Mouse (Mus musculus) kidney, embryonic 15.5 days (tissue): ENCODE results near the gene 4930518I15Rik. TPM values are rescaled to one million over a fixed set of nuclear protein-coding genes. Genes with fewer than 3 reads are reported as not detected.

Source experiments
- ATAC-seq: fragments of 200-750 bp; cut with Nextera tagmentation; replicated peaks from 2 replicates; pipeline ENCODE4 v1.8.0; 2017; ENCODE audit warnings: moderate TSS enrichment; ENCODE audit not compliant: low FRiP score
- H3K27ac ChIP-seq: fragments of 300-500 bp; sonication (generic); 2 replicates; pipeline ENCODE4 v1.5.1; 2015; ENCODE audit warnings: mild to moderate bottlenecking, inconsistent platforms
- H3K27me3 ChIP-seq: fragments of 300-500 bp; sonication (generic); 2 replicates; pipeline ENCODE4 v1.6.1; 2015; ENCODE audit warnings: inconsistent platforms
- H3K36me3 ChIP-seq: fragments of 300-500 bp; sonication (generic); 2 replicates; pipeline ENCODE4 v1.6.1; 2015; ENCODE audit warnings: inconsistent platforms
- H3K4me1 ChIP-seq: fragments of 300-500 bp; sonication (generic); 2 replicates; pipeline ENCODE4 v1.6.1; 2015; ENCODE audit warnings: inconsistent platforms
- H3K4me2 ChIP-seq: fragments of 300-500 bp; sonication (generic); 2 replicates; pipeline ENCODE4 v1.6.1; 2015; ENCODE audit warnings: moderate library complexity, mild to moderate bottlenecking, inconsistent platforms
- H3K4me3 ChIP-seq: fragments of 300-500 bp; sonication (generic); replicated peaks from 2 replicates; pipeline ENCODE4 v1.5.1; 2015; ENCODE audit warnings: mild to moderate bottlenecking, inconsistent platforms
- H3K9ac ChIP-seq: fragments of 300-500 bp; sonication (generic); 2 replicates; pipeline ENCODE4 v1.6.1; 2015; ENCODE audit warnings: mild to moderate bottlenecking, inconsistent platforms
- H3K9me3 ChIP-seq: fragments of 300-500 bp; sonication (generic); replicated peaks from 2 replicates; pipeline ENCODE4 v1.6.1; 2016; ENCODE audit warnings: inconsistent platforms
- WGBS: fragments of 180-500 bp; shearing (Covaris S2); methylation state at CpG from one replicate; pipeline ENCODE4 v1.1.7; 2015; ENCODE audit warnings: mixed read lengths; 5-methylcytosine and 5-hydroxymethylcytosine counted together
- polyA plus RNA-seq: library from polyadenylated mRNA; unstranded; fragments of >200 nt; fragmentation: Nextera tagmentation; extraction: Ambion mirVana; gene quantifications from 2 replicates; pipeline ENCODE4 v1.2.1, GENCODE M21; 2015

4930518I15Rik gene
- polyA plus RNA-seq, 1 experiment from 2014 or later, result 8.6 TPM

GRCm38 (mm10) chr2:156874047-156874759, 16.5 kb upstream of the 4930518I15Rik start:
- peaks cover 9% of the 10 kb centered on the region; the same call in 1 of the 2 replicates for H3K4me1 ChIP-seq
- no peaks in the 10 kb centered on the region for H3K27me3 ChIP-seq
- H3K4me3 ChIP-seq, result no peak overlapping the region
- peaks cover 54% of the 10 kb centered on the region for H3K36me3 ChIP-seq
- no peaks in the 10 kb centered on the region for H3K9me3 ChIP-seq
- 93% methylated on average over 8 of the region's 8 CpGs for WGBS
- no peak overlapping the region for H3K4me2 ChIP-seq
- no peak for ATAC-seq
- H3K27ac ChIP-seq, result no peak overlapping the region
- H3K9ac ChIP-seq, result no peak overlapping the region

GRCm38 (mm10) chr2:156873629-156874028, 15.9 kb upstream of the 4930518I15Rik start:
- no peak overlapping the region for H3K4me3 ChIP-seq
- H3K4me2 ChIP-seq, result no peak overlapping the region
- 28% methylated on average over 5 of the region's 5 CpGs for WGBS
- H3K4me1 ChIP-seq, result peaks cover 9% of the 10 kb centered on the region; the same call in 1 of the 2 replicates
- peak; percentile 64; the same call in 1 of the 2 replicates for ATAC-seq
- no peak overlapping the region for H3K9ac ChIP-seq
- no peaks in the 10 kb centered on the region for H3K27me3 ChIP-seq
- H3K36me3 ChIP-seq, result peaks cover 60% of the 10 kb centered on the region
- no peak overlapping the region for H3K27ac ChIP-seq
- H3K9me3 ChIP-seq, result no peaks in the 10 kb centered on the region

GRCm38 (mm10) chr2:156870519-156870918, 12.8 kb upstream of the 4930518I15Rik start:
- Histone ChIP-seq H3K27ac (no peak overlapping the region), H3K4me2 (no peak overlapping the region), H3K9me3 (no peaks in the 10 kb centered on the region), H3K36me3 (peaks cover 89% of the 10 kb centered on the region), H3K9ac (no peak overlapping the region), H3K4me1 (peaks cover 9% of the 10 kb centered on the region; the same call in 1 of the 2 replicates), H3K4me3 (no peak overlapping the region), H3K27me3 (no peaks in the 10 kb centered on the region)
- ATAC-seq, result no peak
- WGBS, result 48% methylated on average over 6 of the region's 6 CpGs

GRCm38 (mm10) chr2:156869554-156869953, 11.8 kb upstream of the 4930518I15Rik start:
- no peak for ATAC-seq
- no peaks in the 10 kb centered on the region for H3K27me3 ChIP-seq
- no peaks in the 10 kb centered on the region for H3K9me3 ChIP-seq
- 91% methylated on average over 7 of the region's 7 CpGs for WGBS
- H3K36me3 ChIP-seq, result peaks cover 95% of the 10 kb centered on the region
- no peak overlapping the region for H3K4me3 ChIP-seq
- H3K4me2 ChIP-seq, result no peak overlapping the region
- no peak overlapping the region for H3K27ac ChIP-seq
- H3K9ac ChIP-seq, result no peak overlapping the region
- peaks cover 15% of the 10 kb centered on the region for H3K4me1 ChIP-seq

GRCm38 (mm10) chr2:156868994-156869393, 11.2 kb upstream of the 4930518I15Rik start:
- H3K9me3 ChIP-seq, result no peaks in the 10 kb centered on the region
- H3K9ac ChIP-seq, result no peak overlapping the region
- H3K4me1 ChIP-seq, result peaks cover 21% of the 10 kb centered on the region
- H3K4me3 ChIP-seq, result no peak overlapping the region
- ATAC-seq, result no peak
- H3K36me3 ChIP-seq, result peaks cover 91% of the 10 kb centered on the region
- no peaks in the 10 kb centered on the region for H3K27me3 ChIP-seq
- H3K4me2 ChIP-seq, result no peak overlapping the region
- H3K27ac ChIP-seq, result no peak overlapping the region
- WGBS, result 79% methylated on average over 8 of the region's 8 CpGs

GRCm38 (mm10) chr2:156864481-156864880, 6.7 kb upstream of the 4930518I15Rik start:
- H3K27ac ChIP-seq, result peak overlapping the region; percentile 81; the same call in 1 of the 2 replicates
- peak overlapping the region; percentile 86 for H3K4me2 ChIP-seq
- peaks cover 53% of the 10 kb centered on the region for H3K36me3 ChIP-seq
- no peak for ATAC-seq
- WGBS, result 79% methylated on average over 3 of the region's 3 CpGs
- H3K9ac ChIP-seq, result peak overlapping the region; percentile 99; the same call in 1 of the 2 replicates
- no peaks in the 10 kb centered on the region for H3K9me3 ChIP-seq
- no peaks in the 10 kb centered on the region for H3K27me3 ChIP-seq
- peak overlapping the region; percentile 87 for H3K4me3 ChIP-seq
- H3K4me1 ChIP-seq, result peaks cover 26% of the 10 kb centered on the region

- WGBS, result under 1% methylated on average over 28 of the region's 28 CpGs
- Histone ChIP-seq H3K36me3 (peaks cover 47% of the 10 kb centered on the region), H3K27me3 (no peaks in the 10 kb centered on the region), H3K4me2 (peak overlapping the region; percentile 86), H3K9ac (peak overlapping the region; percentile 99), H3K4me1 (peaks cover 26% of the 10 kb centered on the region), H3K27ac (peak overlapping the region; percentile 81), H3K9me3 (no peaks in the 10 kb centered on the region), H3K4me3 (peak overlapping the region; percentile 87)
- no peak for ATAC-seq
Observed at GRCm38 (mm10) chr2:156863487-156864160, 5.9 kb upstream of the 4930518I15Rik start.

GRCm38 (mm10) chr2:156862772-156863486, 5.2 kb upstream of the 4930518I15Rik start, which contains the start of gene Rab5if:
Gene Rab5if (plus strand): TSS chr2:156863128.
- under 1% methylated on average over 91 of the region's 98 CpGs for WGBS

GRCm38 (mm10) chr2:156862041-156862717, 4.4 kb upstream of the 4930518I15Rik start:
- H3K36me3 ChIP-seq, result peaks cover 46% of the 10 kb centered on the region
- H3K27ac ChIP-seq, result peak overlapping the region; percentile 97
- peak; percentile 10; the same call in 1 of the 2 replicates for ATAC-seq
- H3K4me3 ChIP-seq, result peak overlapping the region; percentile 87
- peak overlapping the region; percentile 78 for H3K9ac ChIP-seq
- WGBS, result under 1% methylated on average over 19 of the region's 19 CpGs
- no peaks in the 10 kb centered on the region for H3K27me3 ChIP-seq
- no peaks in the 10 kb centered on the region for H3K9me3 ChIP-seq
- peak overlapping the region; percentile 77 for H3K4me2 ChIP-seq
- H3K4me1 ChIP-seq, result peaks cover 29% of the 10 kb centered on the region

More at GRCm38 (mm10) chr2:156862772-156863486, 5.2 kb upstream of the 4930518I15Rik start, which contains the start of gene Rab5if:
- Histone ChIP-seq H3K4me3 (peak within 1 kb of the TSS; percentile 87), H3K9me3 (no peaks in the 10 kb centered on the region), H3K9ac (peak within 1 kb of the TSS; percentile 99), H3K4me1 (peaks cover 29% of the 10 kb centered on the region), H3K27me3 (no peaks in the 10 kb centered on the region), H3K36me3 (peaks cover 46% of the 10 kb centered on the region), H3K4me2 (peak within 1 kb of the TSS; percentile 86), H3K27ac (peak within 1 kb of the TSS; percentile 97)
- ATAC-seq, result peak; percentile 97

- 72% methylated on average over 7 of the region's 7 CpGs for WGBS
- H3K27ac ChIP-seq, result 0 out of 2 replicates have a peak overlapping the region, but pooled peaks have one; percentile 37
- H3K4me2 ChIP-seq, result no peak overlapping the region
- peaks cover 14% of the 10 kb centered on the region for H3K4me1 ChIP-seq
- no peak overlapping the region for H3K9ac ChIP-seq
- no peak for ATAC-seq
- no peaks in the 10 kb centered on the region for H3K9me3 ChIP-seq
- no peaks in the 10 kb centered on the region for H3K27me3 ChIP-seq
- peaks cover 46% of the 10 kb centered on the region for H3K36me3 ChIP-seq
- H3K4me3 ChIP-seq, result no peak overlapping the region
Observed at GRCm38 (mm10) chr2:156858671-156859070, 925 bp upstream of the 4930518I15Rik start.

- WGBS, result 79% methylated on average over 3 of the region's 3 CpGs
Observed at GRCm38 (mm10) chr2:156857385-156857791, 358 bp downstream of the 4930518I15Rik start.

More at GRCm38 (mm10) chr2:156857385-156857791, 358 bp downstream of the 4930518I15Rik start:
- Histone ChIP-seq H3K36me3 (peaks cover 52% of the 10 kb centered on the region), H3K27ac (peak overlapping the region; percentile 37; the same call in 1 of the 2 replicates), H3K27me3 (no peaks in the 10 kb centered on the region), H3K9me3 (no peaks in the 10 kb centered on the region), H3K9ac (no peak overlapping the region), H3K4me1 (peaks cover 13% of the 10 kb centered on the region), H3K4me3 (no peak overlapping the region), H3K4me2 (no peak overlapping the region)
- ATAC-seq, result no peak
